Mouse (Mus musculus): ENCODE data around the gene Brdt. TPM values are rescaled to one million over a fixed set of nuclear protein-coding genes. Genes with fewer than 3 reads are reported as not detected.

Brdt gene
- polyA plus RNA-seq, 1 experiment, result 0.96 TPM

GRCm38 (mm10) chr5:107411326-107411725 is 80.4 kb downstream of the Brdt start:
- Histone ChIP-seq H3K27me3 (ENCODE audit: control insufficient read depth, insufficient read depth, low read length) (no peaks in the 10 kb centered on the region), H3K27ac (ENCODE audit: insufficient read depth, low read depth, low read length) (no peak overlapping the region), H3K4me1 (ENCODE audit: control insufficient read depth, insufficient read depth, insufficient read length, low read length) (no peaks in the 10 kb centered on the region), H3K4me3 (ENCODE audit: low read depth, low read length) (no peak overlapping the region), H3K36me3 (ENCODE audit: control insufficient read depth, insufficient read depth, low read length) (no peaks in the 10 kb centered on the region)
- WGBS, result 81% methylated on average over 4 of the region's 4 CpGs
- TF ChIP-seq POLR2A (IDR thresholded peaks at IDR 0.05; ENCODE audit: low read depth, low read length), result no peak
- TF ChIP-seq CTCF (IDR thresholded peaks at IDR 0.05; ENCODE audit: extremely low read depth, insufficient read length, insufficient replicate concordance, low read depth, low read length), result no peak

- H3K27ac ChIP-seq (ENCODE audit: insufficient read depth, low read depth, low read length), result no peak overlapping the region
- TF ChIP-seq POLR2A (IDR thresholded peaks at IDR 0.05; ENCODE audit: low read depth, low read length) (no peak), CTCF (IDR thresholded peaks at IDR 0.05; ENCODE audit: extremely low read depth, insufficient read length, insufficient replicate concordance, low read depth, low read length) (no peak)
- H3K27me3 ChIP-seq (ENCODE audit: control insufficient read depth, insufficient read depth, low read length), result no peaks in the 10 kb centered on the region
- no peaks in the 10 kb centered on the region for H3K4me1 ChIP-seq (ENCODE audit: control insufficient read depth, insufficient read depth, insufficient read length, low read length)
- H3K36me3 ChIP-seq (ENCODE audit: control insufficient read depth, insufficient read depth, low read length), result no peaks in the 10 kb centered on the region
- no peak overlapping the region for H3K4me3 ChIP-seq (ENCODE audit: low read depth, low read length)
- WGBS, result 93% methylated on average over 2 of the region's 2 CpGs
Observed at GRCm38 (mm10) chr5:107412285-107412684, 81.3 kb downstream of the Brdt start.

- 78% methylated on average over 2 of the region's 2 CpGs for WGBS
- no peak overlapping the region for H3K27ac ChIP-seq (ENCODE audit: insufficient read depth, low read depth, low read length)
- no peaks in the 10 kb centered on the region for H3K4me1 ChIP-seq (ENCODE audit: control insufficient read depth, insufficient read depth, insufficient read length, low read length)
- no peaks in the 10 kb centered on the region for H3K27me3 ChIP-seq (ENCODE audit: control insufficient read depth, insufficient read depth, low read length)
- H3K36me3 ChIP-seq (ENCODE audit: control insufficient read depth, insufficient read depth, low read length), result no peaks in the 10 kb centered on the region
- TF ChIP-seq CTCF (IDR thresholded peaks at IDR 0.05; ENCODE audit: extremely low read depth, insufficient read length, insufficient replicate concordance, low read depth, low read length) (no peak), POLR2A (IDR thresholded peaks at IDR 0.05; ENCODE audit: low read depth, low read length) (no peak)
- no peak overlapping the region for H3K4me3 ChIP-seq (ENCODE audit: low read depth, low read length)
Observed at GRCm38 (mm10) chr5:107415098-107415497, 84.1 kb downstream of the Brdt start.

GRCm38 (mm10) chr5:107421676-107422075 is 90.7 kb downstream of the Brdt start:
- Histone ChIP-seq H3K36me3 (ENCODE audit: control insufficient read depth, insufficient read depth, low read length) (no peaks in the 10 kb centered on the region), H3K27me3 (ENCODE audit: control insufficient read depth, insufficient read depth, low read length) (no peaks in the 10 kb centered on the region), H3K4me3 (ENCODE audit: low read depth, low read length) (no peak overlapping the region), H3K4me1 (ENCODE audit: control insufficient read depth, insufficient read depth, insufficient read length, low read length) (no peaks in the 10 kb centered on the region), H3K27ac (ENCODE audit: insufficient read depth, low read depth, low read length) (no peak overlapping the region)
- TF ChIP-seq POLR2A (IDR thresholded peaks at IDR 0.05; ENCODE audit: low read depth, low read length) (no peak), CTCF (IDR thresholded peaks at IDR 0.05; ENCODE audit: extremely low read depth, insufficient read length, insufficient replicate concordance, low read depth, low read length) (no peak)
- WGBS, result 6% methylated on average over 1 of the region's 1 CpGs

- Histone ChIP-seq H3K4me3 (ENCODE audit: low read depth, low read length) (no peak within 1 kb of the TSS), H3K4me1 (ENCODE audit: control insufficient read depth, insufficient read depth, insufficient read length, low read length) (no peaks in the 10 kb centered on the region), H3K27ac (ENCODE audit: insufficient read depth, low read depth, low read length) (no peak within 1 kb of the TSS), H3K36me3 (ENCODE audit: control insufficient read depth, insufficient read depth, low read length) (no peaks in the 10 kb centered on the region), H3K27me3 (ENCODE audit: control insufficient read depth, insufficient read depth, low read length) (no peaks in the 10 kb centered on the region)
- TF ChIP-seq CTCF (IDR thresholded peaks at IDR 0.05; ENCODE audit: extremely low read depth, insufficient read length, insufficient replicate concordance, low read depth, low read length) (no peak), POLR2A (IDR thresholded peaks at IDR 0.05; ENCODE audit: low read depth, low read length) (no peak)
- WGBS, result 76% methylated on average over 3 of the region's 3 CpGs
Observed at GRCm38 (mm10) chr5:107431249-107431648, 100.3 kb downstream of the Brdt start, which contains the start of gene Lpcat2b. Gene Lpcat2b (plus strand): TSS chr5:107431549.

- no peak for TF ChIP-seq CTCF (IDR thresholded peaks at IDR 0.05; ENCODE audit: extremely low read depth, insufficient read length, insufficient replicate concordance, low read depth, low read length)
- TF ChIP-seq POLR2A (IDR thresholded peaks at IDR 0.05; ENCODE audit: low read depth, low read length), result no peak
- no peaks in the 10 kb centered on the region for H3K36me3 ChIP-seq (ENCODE audit: control insufficient read depth, insufficient read depth, low read length)
- no peaks in the 10 kb centered on the region for H3K4me1 ChIP-seq (ENCODE audit: control insufficient read depth, insufficient read depth, insufficient read length, low read length)
- H3K4me3 ChIP-seq (ENCODE audit: low read depth, low read length), result no peak overlapping the region
- no peaks in the 10 kb centered on the region for H3K27me3 ChIP-seq (ENCODE audit: control insufficient read depth, insufficient read depth, low read length)
- WGBS, result 83% methylated on average over 5 of the region's 5 CpGs
- no peak overlapping the region for H3K27ac ChIP-seq (ENCODE audit: insufficient read depth, low read depth, low read length)
Observed at GRCm38 (mm10) chr5:107434001-107434400, 103.0 kb downstream of the Brdt start.

GRCm38 (mm10) chr5:107436185-107436584 is 105.2 kb downstream of the Brdt start:
- no peak for TF ChIP-seq POLR2A (IDR thresholded peaks at IDR 0.05; ENCODE audit: low read depth, low read length)
- TF ChIP-seq CTCF (IDR thresholded peaks at IDR 0.05; ENCODE audit: extremely low read depth, insufficient read length, insufficient replicate concordance, low read depth, low read length), result no peak
- H3K27me3 ChIP-seq (ENCODE audit: control insufficient read depth, insufficient read depth, low read length), result no peaks in the 10 kb centered on the region
- 85% methylated on average over 6 of the region's 6 CpGs for WGBS
- H3K27ac ChIP-seq (ENCODE audit: insufficient read depth, low read depth, low read length), result no peak overlapping the region
- H3K4me3 ChIP-seq (ENCODE audit: low read depth, low read length), result no peak overlapping the region
- no peaks in the 10 kb centered on the region for H3K4me1 ChIP-seq (ENCODE audit: control insufficient read depth, insufficient read depth, insufficient read length, low read length)
- H3K36me3 ChIP-seq (ENCODE audit: control insufficient read depth, insufficient read depth, low read length), result no peaks in the 10 kb centered on the region

Other genes with a start within 250 kb of the Brdt start
- 6.2 and 7.5 TPM in 2 replicates for gene Tgfbr3, start 41.5 kb upstream of the Brdt start, polyA plus RNA-seq (2012; rRNA removed)
- gene Ephx4, start 71.6 kb downstream of the Brdt start, polyA plus RNA-seq (2012; rRNA removed), result 0.15 and 0.80 TPM in 2 replicates
- not detected in 2 replicates for gene Lpcat2b, start 100.4 kb downstream of the Brdt start, polyA plus RNA-seq (2012; rRNA removed)
- 0.13 and 0.28 TPM in 2 replicates for gene Btbd8, start 106.8 kb downstream of the Brdt start, polyA plus RNA-seq (2012; rRNA removed)
- gene Gm42669, start 176.5 kb downstream of the Brdt start, polyA plus RNA-seq (2012; rRNA removed), result 0.06 TPM in 1 of 2 replicates, not detected in the other
- gene 1700028K03Rik, start 203.6 kb downstream of the Brdt start, polyA plus RNA-seq (2012; rRNA removed), result not detected in 2 replicates

Measured in small intestine, adult 2 months (tissue).